Mouse (Mus musculus) bone marrow, adult 2 months (tissue): Measurements from ENCODE around the gene Alox12e.

ENCODE experiments used
- CTCF ChIP-seq: fragments of 200-500 bp; IDR thresholded peaks from 2 replicates; pipeline ENCODE4 v1.5.1; 2011; ENCODE audit warnings: low read length, control low read depth; ENCODE audit not compliant: control insufficient read depth, insufficient read depth
- POLR2A ChIP-seq: fragments of 200-500 bp; IDR thresholded peaks from 2 replicates; pipeline ENCODE4 v1.6.1; 2011; ENCODE audit warnings: low read depth, mild to moderate bottlenecking, control low read depth, low read length, borderline replicate concordance; ENCODE audit not compliant: control insufficient read depth

- TF ChIP-seq CTCF (no peak), POLR2A (no peak)
These were observed 38.8 kb downstream of the Alox12e start for GRCm38 (mm10) chr11:70283666-70284065.
